Mouse (Mus musculus): ENCODE measurements at regions not wholly inside any gene's neighbourhood (a gene's known extent, or its start where the extent isn't known, plus 50 kb on each side); places are given as distances from the start of the nearest gene placed in this dataset.

- no peak for DNase-seq (ENCODE audit: low read depth, low spot score)
Observed at GRCm38 (mm10) chr12:15565941-15566784, 250.6 kb downstream of the Trib2 start.

- DNase-seq (ENCODE audit: low read depth, low spot score): no peak
Observed at GRCm38 (mm10) chr12:15562826-15563225, 253.9 kb downstream of the Trib2 start.

- DNase-seq (ENCODE audit: low read depth, low spot score): no peak
Observed at GRCm38 (mm10) chr12:15555471-15555870, 261.3 kb downstream of the Trib2 start.

- DNase-seq (ENCODE audit: low read depth, low spot score): no peak
Observed at GRCm38 (mm10) chr12:15553681-15554007, 263.1 kb downstream of the Trib2 start.

GRCm38 (mm10) chr12:15552979-15553680, 263.6 kb downstream of the Trib2 start:
- DNase-seq (ENCODE audit: low read depth, low spot score): no peak

GRCm38 (mm10) chr12:15552210-15552609, 264.5 kb downstream of the Trib2 start:
- DNase-seq (ENCODE audit: low read depth, low spot score): no peak

- no peak for DNase-seq (ENCODE audit: low read depth, low spot score)
Observed at GRCm38 (mm10) chr12:15551281-15551900, 265.3 kb downstream of the Trib2 start.

- DNase-seq (ENCODE audit: low read depth, low spot score): no peak
Observed at GRCm38 (mm10) chr12:15544351-15544750, 272.4 kb downstream of the Trib2 start.

GRCm38 (mm10) chr12:15542486-15542885, 274.2 kb downstream of the Trib2 start:
- DNase-seq (ENCODE audit: low read depth, low spot score): no peak

GRCm38 (mm10) chr12:15536852-15537368, 279.8 kb downstream of the Trib2 start:
- no peak for DNase-seq (ENCODE audit: low read depth, low spot score)

GRCm38 (mm10) chr12:15536247-15536646, 280.5 kb downstream of the Trib2 start:
- DNase-seq (ENCODE audit: low read depth, low spot score): no peak

- DNase-seq (ENCODE audit: low read depth, low spot score): peak; percentile 71
Observed at GRCm38 (mm10) chr12:15535822-15536221, 280.9 kb downstream of the Trib2 start.

- no peak for DNase-seq (ENCODE audit: low read depth, low spot score)
Observed at GRCm38 (mm10) chr12:15520783-15521407, 295.8 kb downstream of the Trib2 start.

- no peak for DNase-seq (ENCODE audit: low read depth, low spot score)
Observed at GRCm38 (mm10) chr12:15511994-15512393, 304.7 kb downstream of the Trib2 start.

GRCm38 (mm10) chr12:15507576-15507975, 309.1 kb downstream of the Trib2 start:
- DNase-seq (ENCODE audit: low read depth, low spot score): peak; percentile 51

GRCm38 (mm10) chr12:15493640-15494039, 323.1 kb downstream of the Trib2 start:
- DNase-seq (ENCODE audit: low read depth, low spot score): no peak

- DNase-seq (ENCODE audit: low read depth, low spot score): no peak
Observed at GRCm38 (mm10) chr12:15472741-15473140, 344.0 kb downstream of the Trib2 start.

- DNase-seq (ENCODE audit: low read depth, low spot score): no peak
Observed at GRCm38 (mm10) chr12:15459429-15459828, 357.3 kb downstream of the Trib2 start.

GRCm38 (mm10) chr12:15456369-15456768, 360.4 kb downstream of the Trib2 start:
- DNase-seq (ENCODE audit: low read depth, low spot score): peak; percentile 94

GRCm38 (mm10) chr12:15455744-15456143, 361.0 kb downstream of the Trib2 start:
- peak; percentile 57 for DNase-seq (ENCODE audit: low read depth, low spot score)

- DNase-seq (ENCODE audit: low read depth, low spot score): peak; percentile 53
Observed at GRCm38 (mm10) chr12:15449484-15449883, 367.2 kb downstream of the Trib2 start.
